Mouse (Mus musculus) macrophage (primary cell): ENCODE data around the gene Adamtsl1. TPM values are rescaled to one million over a fixed set of nuclear protein-coding genes. Genes with fewer than 3 reads are reported as not detected.

ENCODE experiments used
- H3K27ac ChIP-seq: fragments of 350-480 bp; formaldehyde crosslinking; 2 replicates; pipeline ENCODE4 v1.9.0; 2021
- H3K36me3 ChIP-seq: fragments of 350-480 bp; formaldehyde crosslinking; 2 replicates; pipeline ENCODE4 v1.9.0; 2021; ENCODE audit errors: inconsistent target
- H3K4me3 ChIP-seq: fragments of 350-480 bp; formaldehyde crosslinking; 2 replicates; pipeline ENCODE4 v1.9.0; 2021; ENCODE audit errors: inconsistent target
- H3K79me2 ChIP-seq: fragments of 350-480 bp; formaldehyde crosslinking; 2 replicates; pipeline ENCODE4 v1.9.0; 2021; ENCODE audit errors: inconsistent target
- WGBS: methylation state at CpG from one replicate; pipeline ENCODE4 v1.1.7; 2026; ENCODE audit warnings: inconsistent platforms; ENCODE audit not compliant: missing documents; 5-methylcytosine and 5-hydroxymethylcytosine counted together
- polyA plus RNA-seq: library from polyadenylated mRNA; stranded (reverse); fragments of 250-400 nt; gene quantifications from 3 replicates; pipeline ENCODE4 v1.2.4, GENCODE M21; 2018; ENCODE audit warnings: inconsistent platforms

Adamtsl1 gene
- polyA plus RNA-seq, 1 experiment from 2014 or later = not detected

DNA sequence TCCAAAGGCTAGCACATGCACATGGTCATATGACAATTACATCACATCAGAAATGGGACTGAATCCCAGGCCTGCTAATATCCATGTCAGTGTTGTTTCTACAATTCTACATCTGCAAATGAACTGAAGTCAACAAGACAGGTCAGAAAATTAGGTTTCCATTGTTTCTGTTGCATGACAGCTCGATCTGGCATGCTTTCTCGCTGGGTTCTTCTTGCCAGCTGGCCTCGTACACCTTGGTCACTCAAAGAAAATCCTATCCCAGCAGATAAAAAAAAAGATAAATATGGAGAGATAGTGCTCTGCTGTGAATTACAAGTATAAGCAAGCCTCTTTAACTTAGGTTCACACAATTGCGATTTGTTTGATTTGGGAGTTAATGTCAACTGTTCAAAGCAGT lies 644.6 kb downstream of the Adamtsl1 start:
- no peak overlapping the region for H3K4me3 ChIP-seq
- no peak overlapping the region for H3K27ac ChIP-seq
- H3K79me2 ChIP-seq = no peaks in the 10 kb centered on the region
- no peaks in the 10 kb centered on the region for H3K36me3 ChIP-seq
- 93% methylated on average over 4 of the region's 4 CpGs for WGBS

DNA sequence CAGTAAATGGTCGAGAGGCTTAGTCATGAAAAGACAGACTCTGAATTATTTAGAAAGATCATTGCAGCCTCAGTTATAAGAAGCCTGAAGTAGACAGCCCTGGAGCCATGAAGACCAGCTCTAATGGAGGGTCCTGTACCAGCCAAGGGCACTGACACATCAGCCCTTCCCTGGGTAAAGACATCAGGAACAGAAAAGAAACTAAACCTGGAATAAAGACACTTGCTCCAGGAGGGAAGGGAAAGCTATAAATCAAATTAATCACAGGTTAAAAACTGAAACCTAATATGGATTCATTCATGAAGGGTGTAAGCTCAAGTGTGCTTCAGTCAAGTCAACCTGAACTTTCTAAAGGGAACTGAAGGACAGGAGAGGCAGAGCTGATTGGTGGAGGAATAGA lies 645.4 kb downstream of the Adamtsl1 start:
- Histone ChIP-seq H3K36me3 (no peaks in the 10 kb centered on the region), H3K27ac (no peak overlapping the region), H3K79me2 (no peaks in the 10 kb centered on the region), H3K4me3 (no peak overlapping the region)
- WGBS = 57% methylated on average over 1 of the region's 1 CpGs

DNA sequence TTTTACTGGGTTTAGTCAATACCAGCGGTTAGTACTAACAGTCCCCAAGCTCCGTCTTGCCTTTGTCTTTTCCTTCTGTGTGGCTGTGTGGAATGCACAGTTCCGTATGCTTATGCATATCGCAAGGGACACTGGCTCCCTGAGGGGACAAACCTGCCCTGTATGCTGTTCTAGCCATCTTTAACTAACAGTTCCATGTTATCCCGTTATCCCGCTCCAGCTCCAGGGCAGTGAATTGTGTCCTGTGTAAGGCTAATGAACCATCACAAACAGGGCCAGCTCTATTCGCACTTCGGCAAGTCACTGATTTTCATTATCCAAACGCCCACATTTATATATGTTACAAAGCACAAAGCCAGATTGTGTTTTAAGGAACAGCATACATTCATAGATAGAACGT lies 656.8 kb downstream of the Adamtsl1 start:
- no peaks in the 10 kb centered on the region for H3K79me2 ChIP-seq
- no peak overlapping the region for H3K27ac ChIP-seq
- no peaks in the 10 kb centered on the region for H3K36me3 ChIP-seq
- no peak overlapping the region for H3K4me3 ChIP-seq
- 89% methylated on average over 10 of the region's 10 CpGs for WGBS

DNA sequence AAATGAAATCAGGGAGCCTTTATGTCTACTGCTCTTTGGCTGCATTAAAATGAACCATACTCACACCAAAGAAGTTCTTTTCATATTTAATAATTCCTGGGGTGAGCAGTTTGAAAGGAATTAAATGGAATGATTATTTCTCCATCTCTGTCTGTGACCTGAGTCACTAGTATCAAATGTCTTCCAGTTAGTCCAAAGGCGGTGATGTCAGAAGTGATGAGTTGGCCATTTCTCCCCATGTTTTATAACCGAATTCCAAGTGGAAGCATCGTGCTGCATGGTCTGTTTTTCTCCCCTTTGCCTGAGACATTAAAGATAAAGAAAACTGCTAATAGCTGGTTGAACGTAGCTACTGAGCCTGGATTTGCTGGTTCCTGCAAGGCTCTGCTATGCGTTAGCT lies 657.5 kb downstream of the Adamtsl1 start:
- Histone ChIP-seq H3K36me3 (no peaks in the 10 kb centered on the region), H3K79me2 (no peaks in the 10 kb centered on the region), H3K4me3 (no peak overlapping the region), H3K27ac (no peak overlapping the region)
- WGBS = 83% methylated on average over 5 of the region's 5 CpGs

DNA sequence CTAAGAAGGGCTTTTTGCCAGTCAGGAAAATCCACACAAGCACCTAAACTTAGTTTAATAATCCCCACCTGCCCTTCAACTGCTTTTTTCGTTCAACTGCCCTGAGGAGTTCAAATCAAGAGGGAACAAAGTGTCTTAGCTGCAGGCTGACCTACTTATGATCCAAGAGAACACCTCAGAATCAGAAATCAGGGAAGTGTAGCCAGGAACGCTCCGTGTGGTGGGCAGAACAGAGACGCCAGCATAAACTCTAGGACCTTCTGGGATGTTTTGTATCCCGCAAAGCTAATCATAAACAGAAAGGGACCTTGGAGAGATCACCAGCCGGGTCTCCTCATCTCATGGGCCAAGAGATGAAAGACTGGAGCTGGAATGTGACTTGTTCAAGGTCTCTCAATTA lies 663.5 kb downstream of the Adamtsl1 start:
- 89% methylated on average over 6 of the region's 6 CpGs for WGBS
- Histone ChIP-seq H3K79me2 (no peaks in the 10 kb centered on the region), H3K4me3 (no peak overlapping the region), H3K36me3 (no peaks in the 10 kb centered on the region), H3K27ac (no peak overlapping the region)

DNA sequence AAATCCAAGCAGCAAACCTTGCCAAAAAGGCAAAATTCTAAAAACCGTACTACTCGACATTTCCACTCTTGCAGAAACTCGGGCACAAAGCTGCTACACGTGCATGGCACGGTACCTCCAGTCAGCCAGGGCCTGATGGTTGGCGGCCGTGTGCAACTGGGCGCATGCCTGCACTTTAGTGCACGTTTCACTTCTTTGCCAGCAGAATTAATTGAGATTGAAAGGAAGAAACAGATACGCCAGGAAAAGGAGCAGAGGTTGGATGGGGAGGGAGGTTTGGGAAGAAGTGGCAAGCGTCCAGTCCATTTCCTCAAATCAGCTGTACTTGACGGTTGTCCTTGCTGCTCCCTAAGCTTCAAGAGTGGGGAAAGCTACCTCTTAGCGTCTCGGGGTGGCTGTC lies 664.1 kb downstream of the Adamtsl1 start:
- 88% methylated on average over 14 of the region's 14 CpGs for WGBS
- no peaks in the 10 kb centered on the region for H3K36me3 ChIP-seq
- H3K4me3 ChIP-seq = no peak overlapping the region
- H3K79me2 ChIP-seq = no peaks in the 10 kb centered on the region
- H3K27ac ChIP-seq = no peak overlapping the region

DNA sequence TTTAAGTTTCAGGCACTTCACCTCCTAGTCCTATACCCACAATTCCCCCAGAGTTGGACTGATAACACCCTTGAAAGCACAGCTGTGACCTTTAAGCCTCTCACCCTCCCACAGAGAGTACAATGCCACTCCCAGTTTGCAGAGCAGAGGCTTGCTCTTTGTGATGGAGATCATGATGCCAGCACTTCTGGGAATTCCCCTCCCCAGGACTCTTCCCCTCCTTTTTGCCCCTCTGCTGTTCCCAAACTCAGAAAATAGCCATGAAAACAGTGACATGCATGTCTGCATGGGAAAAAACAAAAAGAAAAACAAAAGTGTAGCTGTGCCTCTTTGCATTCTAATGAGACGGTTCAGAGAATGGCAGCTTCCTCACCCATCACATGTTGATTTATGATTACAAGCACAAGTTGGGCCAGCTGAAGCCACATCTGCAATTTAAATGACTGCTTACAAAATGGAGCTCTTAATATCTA lies 669.8 kb downstream of the Adamtsl1 start:
- H3K36me3 ChIP-seq = no peaks in the 10 kb centered on the region
- H3K27ac ChIP-seq = no peak overlapping the region
- WGBS = 43% methylated on average over 1 of the region's 1 CpGs
- no peak overlapping the region for H3K4me3 ChIP-seq
- H3K79me2 ChIP-seq = no peaks in the 10 kb centered on the region

DNA sequence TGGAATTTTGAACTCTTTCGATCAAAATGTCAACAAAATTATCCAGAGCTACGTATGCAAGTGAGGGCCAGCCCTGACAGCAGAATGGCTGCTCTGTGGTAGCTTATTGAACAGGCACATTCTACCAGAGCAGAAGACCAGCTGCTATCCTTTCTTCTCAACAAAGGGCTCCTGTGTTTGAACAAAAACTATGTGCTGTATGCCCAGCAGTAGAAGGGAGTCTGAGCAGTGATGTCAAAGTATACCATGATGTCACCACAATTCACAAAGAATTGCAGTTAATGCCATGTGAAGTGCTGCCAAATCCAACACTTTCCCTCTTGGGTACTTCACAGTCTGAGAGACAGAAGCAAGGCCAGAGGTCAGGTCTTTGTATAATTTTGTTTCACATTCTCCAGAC lies 675.9 kb downstream of the Adamtsl1 start:
- H3K27ac ChIP-seq = no peak overlapping the region
- 96% methylated on average over 2 of the region's 2 CpGs for WGBS
- H3K4me3 ChIP-seq = no peak overlapping the region
- no peaks in the 10 kb centered on the region for H3K79me2 ChIP-seq
- H3K36me3 ChIP-seq = no peaks in the 10 kb centered on the region

DNA sequence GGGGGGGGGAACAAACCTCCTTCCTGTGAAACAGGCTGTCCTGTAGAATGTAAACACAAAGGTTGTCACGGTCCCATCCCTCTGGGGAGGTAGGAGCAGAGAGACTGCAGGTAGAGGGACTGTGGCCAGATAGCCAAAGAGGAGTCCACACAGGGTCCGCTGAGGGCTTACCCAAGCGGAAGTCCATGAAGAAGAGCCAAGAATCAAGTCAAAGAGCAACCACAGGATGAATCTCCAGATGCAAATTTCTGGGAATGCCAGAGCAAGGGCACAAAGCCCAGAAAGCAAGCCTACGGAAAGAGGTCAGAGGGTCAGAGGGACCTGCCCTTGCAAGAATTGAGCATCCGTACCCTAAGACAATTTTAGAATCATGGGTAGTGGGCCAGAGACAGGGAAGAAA lies 677.2 kb downstream of the Adamtsl1 start:
- Histone ChIP-seq H3K79me2 (no peaks in the 10 kb centered on the region), H3K36me3 (no peaks in the 10 kb centered on the region), H3K4me3 (no peak overlapping the region), H3K27ac (no peak overlapping the region)
- WGBS = 86% methylated on average over 5 of the region's 5 CpGs

DNA sequence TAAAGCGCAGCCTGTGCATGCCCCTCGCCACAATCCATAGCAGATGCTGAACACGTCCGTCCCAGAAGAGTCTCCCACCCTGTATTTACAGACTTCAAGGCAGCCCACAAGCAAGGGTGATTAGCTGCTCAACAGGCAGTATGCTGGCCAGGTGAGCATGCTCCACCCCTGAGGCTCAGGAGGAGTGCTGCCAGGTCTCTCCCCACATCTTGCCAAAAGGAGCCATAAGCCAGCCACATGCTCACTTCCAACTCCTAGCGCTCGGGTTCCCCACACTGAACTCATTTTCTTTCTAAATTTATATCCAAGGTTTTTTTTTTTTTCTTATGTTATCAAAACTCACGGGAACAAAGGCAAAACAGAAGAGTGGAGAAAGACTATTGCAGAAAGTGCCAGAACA lies 687.8 kb downstream of the Adamtsl1 start:
- Histone ChIP-seq H3K79me2 (no peaks in the 10 kb centered on the region), H3K36me3 (no peaks in the 10 kb centered on the region), H3K27ac (no peak overlapping the region), H3K4me3 (no peak overlapping the region)
- 92% methylated on average over 7 of the region's 7 CpGs for WGBS

DNA sequence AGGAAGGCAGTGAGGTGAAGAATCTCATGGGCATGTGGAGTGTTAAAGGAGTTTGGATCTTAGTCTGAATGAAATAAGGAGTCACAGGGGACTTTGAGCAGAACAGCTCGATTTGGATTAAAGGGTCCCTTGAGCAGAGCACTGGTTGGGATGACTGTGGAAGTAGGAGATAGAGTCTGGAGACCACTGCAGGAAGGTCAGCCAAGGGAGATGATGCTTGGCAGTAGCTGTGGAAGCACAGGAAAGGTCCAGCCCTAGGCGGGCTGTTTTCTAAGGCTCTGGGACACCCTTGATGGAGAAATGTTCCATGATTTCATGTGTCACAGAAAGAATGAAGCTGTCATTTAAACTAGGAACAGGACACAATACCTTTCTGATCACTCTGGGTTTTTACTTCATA lies 689.3 kb downstream of the Adamtsl1 start:
- no peak overlapping the region for H3K27ac ChIP-seq
- H3K79me2 ChIP-seq = no peaks in the 10 kb centered on the region
- no peaks in the 10 kb centered on the region for H3K36me3 ChIP-seq
- 89% methylated on average over 2 of the region's 2 CpGs for WGBS
- H3K4me3 ChIP-seq = no peak overlapping the region

DNA sequence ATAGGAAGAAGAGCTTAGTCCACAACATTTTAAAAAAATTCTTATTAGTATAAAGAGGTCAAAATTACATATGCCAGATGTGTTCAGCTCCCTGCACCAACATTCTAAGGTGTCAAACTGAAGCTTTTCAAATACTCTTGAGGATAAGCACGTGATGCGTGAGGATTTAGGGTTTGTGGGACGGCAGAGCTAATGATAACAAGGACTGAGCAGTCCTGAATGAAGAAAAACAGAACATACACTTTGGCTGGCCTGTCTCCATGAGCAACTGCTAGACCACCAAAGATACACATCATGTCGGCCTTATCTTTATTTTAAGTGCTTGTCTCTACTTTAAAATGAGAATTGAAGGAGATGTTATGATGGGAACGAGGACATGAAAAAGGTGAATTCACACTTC lies 710.9 kb downstream of the Adamtsl1 start:
- 84% methylated on average over 5 of the region's 5 CpGs for WGBS
- no peak overlapping the region for H3K27ac ChIP-seq
- no peaks in the 10 kb centered on the region for H3K79me2 ChIP-seq
- no peak overlapping the region for H3K4me3 ChIP-seq
- no peaks in the 10 kb centered on the region for H3K36me3 ChIP-seq

DNA sequence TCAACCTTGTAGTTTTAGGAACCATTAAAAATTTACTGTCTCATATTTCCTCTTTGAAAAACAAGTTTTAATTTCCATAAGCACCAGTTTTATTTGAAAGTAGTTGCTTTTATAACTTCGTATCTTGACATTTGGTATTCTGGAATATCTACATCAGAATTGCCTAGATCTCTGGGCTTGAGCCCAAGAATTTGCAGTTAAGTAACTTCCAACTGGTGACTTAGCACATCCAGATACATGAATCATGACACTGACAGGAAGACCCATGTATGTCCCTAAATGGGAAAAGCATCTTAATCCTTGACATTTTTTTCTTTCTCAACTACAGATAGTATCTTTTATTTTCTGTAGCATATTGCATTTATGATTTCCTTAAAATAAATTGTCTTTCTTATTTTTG lies 713.1 kb downstream of the Adamtsl1 start:
- Histone ChIP-seq H3K36me3 (no peaks in the 10 kb centered on the region), H3K27ac (no peak overlapping the region), H3K4me3 (no peak overlapping the region), H3K79me2 (no peaks in the 10 kb centered on the region)
- 81% methylated on average over 1 of the region's 1 CpGs for WGBS

DNA sequence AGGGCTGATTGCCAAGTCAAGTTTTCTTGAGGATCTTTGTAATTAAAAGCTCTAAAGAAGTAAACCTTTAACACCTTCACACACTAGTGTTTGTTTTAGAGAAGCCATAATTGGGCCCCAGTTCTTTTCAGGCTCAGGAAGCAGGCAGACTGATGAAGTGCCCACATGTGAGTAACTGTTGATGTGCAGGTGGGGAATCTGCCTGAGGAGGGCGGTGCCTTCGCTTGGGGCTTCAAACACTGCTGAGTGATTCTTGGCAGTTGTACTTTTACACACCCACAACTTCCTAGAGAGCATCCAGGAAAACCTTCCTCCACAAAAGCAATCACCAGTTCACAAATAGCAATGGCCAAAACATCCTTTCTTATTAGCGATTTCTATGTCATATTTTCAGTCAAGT lies 719.2 kb downstream of the Adamtsl1 start:
- 83% methylated on average over 3 of the region's 3 CpGs for WGBS
- Histone ChIP-seq H3K36me3 (no peaks in the 10 kb centered on the region), H3K79me2 (no peaks in the 10 kb centered on the region), H3K4me3 (no peak overlapping the region), H3K27ac (no peak overlapping the region)

DNA sequence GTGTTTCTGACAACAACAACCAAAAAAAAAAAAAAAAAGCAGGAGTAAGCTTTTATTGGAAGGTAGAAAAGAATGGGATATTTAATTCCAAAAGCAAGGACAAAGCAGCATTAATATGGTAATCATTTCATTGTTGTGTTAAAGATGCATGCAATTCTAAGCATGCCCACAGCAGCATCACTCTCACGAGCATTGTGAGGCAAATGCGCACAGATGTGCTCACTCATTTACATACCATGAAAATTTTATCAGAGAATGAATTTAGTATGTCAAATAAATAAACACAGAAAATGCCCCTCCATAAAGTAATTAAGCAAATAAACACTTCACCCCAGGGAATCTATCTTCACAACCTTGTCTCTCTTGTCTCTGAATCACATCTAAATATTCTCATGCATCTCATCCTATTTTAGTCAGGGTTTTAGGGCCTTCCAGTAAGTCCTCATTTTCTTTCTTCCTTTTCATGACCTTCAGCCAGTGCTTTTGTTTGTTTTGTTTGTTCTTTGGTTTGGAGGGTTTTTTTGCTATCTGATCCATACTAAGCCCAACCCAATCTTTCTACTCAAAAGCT lies 728.0 kb downstream of the Adamtsl1 start:
- 83% methylated on average over 1 of the region's 2 CpGs for WGBS
- no peak overlapping the region for H3K4me3 ChIP-seq
- no peaks in the 10 kb centered on the region for H3K36me3 ChIP-seq
- no peaks in the 10 kb centered on the region for H3K79me2 ChIP-seq
- no peak overlapping the region for H3K27ac ChIP-seq

DNA sequence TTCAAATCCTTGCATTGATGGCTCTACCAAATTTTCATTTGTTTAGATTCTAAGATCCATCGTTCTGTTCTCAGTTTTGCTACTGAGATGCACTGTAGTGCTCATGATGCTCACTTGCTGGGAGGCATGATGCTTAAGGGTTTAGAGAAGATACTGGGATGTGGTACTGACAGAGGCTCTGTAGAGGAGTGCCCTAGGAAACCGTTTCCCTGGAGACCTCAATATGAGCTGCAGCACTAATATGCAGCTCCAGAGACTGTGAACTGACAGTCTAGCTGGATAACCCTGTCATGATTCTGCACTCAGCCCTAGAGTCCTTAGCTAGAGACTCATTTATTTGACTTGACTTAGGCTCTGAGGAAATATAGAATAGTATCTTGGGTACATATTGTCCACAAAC lies 756.1 kb downstream of the Adamtsl1 start:
- H3K4me3 ChIP-seq = no peak overlapping the region
- 64% methylated on average over 2 of the region's 2 CpGs for WGBS
- no peaks in the 10 kb centered on the region for H3K79me2 ChIP-seq
- no peak overlapping the region for H3K27ac ChIP-seq
- no peaks in the 10 kb centered on the region for H3K36me3 ChIP-seq
